Mouse (Mus musculus): ENCODE results near the gene Slc45a1. TPM values are rescaled to one million over a fixed set of nuclear protein-coding genes. Genes with fewer than 3 reads are reported as not detected.
A peak's percentile ranks its signal among the peaks of the same experiment; 100 is the strongest.

Slc45a1 gene
- polyA plus RNA-seq, 1 experiment from 2014 or later = 1.4 TPM

DNA sequence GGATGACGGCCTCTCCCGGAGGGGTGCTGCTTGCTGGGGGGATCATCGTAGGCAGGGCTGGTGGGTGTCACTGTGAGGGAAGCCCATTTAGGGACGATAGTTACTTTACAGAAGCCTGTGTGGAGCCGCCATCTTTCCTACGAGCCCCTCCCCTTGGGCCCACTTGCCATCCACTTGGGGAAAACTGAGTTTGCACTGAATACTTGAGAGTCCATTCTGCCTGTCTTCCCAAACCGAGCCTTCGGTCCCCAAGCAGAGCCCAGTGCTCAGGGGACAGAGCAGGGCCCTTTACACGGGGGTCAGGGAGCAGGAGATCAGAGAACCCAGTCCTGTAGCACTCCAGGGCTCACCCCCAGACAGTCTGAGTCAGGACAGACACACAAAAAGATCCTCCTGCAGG lies 7.7 kb downstream of the Slc45a1 start:
- 84% methylated on average over 9 of the region's 9 CpGs for WGBS
- H3K4me2 ChIP-seq (ENCODE audit: low read length) = no peak overlapping the region

DNA sequence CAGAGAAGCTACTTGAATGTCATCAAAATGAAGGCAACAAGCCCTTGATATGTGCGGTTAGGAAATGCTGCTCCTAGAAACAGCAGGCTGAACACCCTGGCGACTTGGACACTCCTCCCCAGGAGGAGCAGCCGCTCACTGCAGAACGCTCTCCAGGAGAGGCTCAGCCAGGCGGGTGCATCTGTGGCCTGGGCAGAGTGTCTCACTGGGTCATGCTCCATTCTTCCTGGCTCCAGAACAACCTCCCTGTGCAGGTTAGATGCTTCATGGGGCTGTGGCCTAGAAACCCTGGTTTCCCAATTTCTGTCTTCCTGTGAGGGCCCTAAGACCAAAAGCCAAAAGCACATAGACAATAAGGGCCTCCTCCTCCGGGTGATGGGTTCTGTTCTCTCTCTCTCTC lies 15.3 kb downstream of the Slc45a1 start:
- Histone ChIP-seq H3K9me3 (ENCODE audit: control insufficient read depth, low read length) (no peaks in the 10 kb centered on the region), H3K4me2 (ENCODE audit: low read length) (no peak overlapping the region), H3K4me3 (ENCODE audit: low read depth, low read length) (no peak overlapping the region), H3K27ac (ENCODE audit: low read depth) (no peak overlapping the region), H3K9ac (ENCODE audit: low read length) (no peak overlapping the region), H3K27me3 (replicated peaks; ENCODE audit: control insufficient read depth, insufficient read depth, low read length) (no peaks in the 10 kb centered on the region), H3K4me1 (replicated peaks; ENCODE audit: control insufficient read depth, insufficient read depth, low read length) (no peaks in the 10 kb centered on the region), H3K36me3 (ENCODE audit: control insufficient read depth, insufficient read depth, low read length) (no peaks in the 10 kb centered on the region)
- DNase-seq (ENCODE audit: low spot score) = no peak
- ATAC-seq (replicated peaks; ENCODE audit: low FRiP score, low TSS enrichment, low read depth) = no peak
- WGBS = 72% methylated on average over 6 of the region's 6 CpGs

More for the DNA sequence above, 7.7 kb downstream of the Slc45a1 start:
- no peak overlapping the region for H3K27ac ChIP-seq (ENCODE audit: low read depth)
- H3K36me3 ChIP-seq (ENCODE audit: control insufficient read depth, insufficient read depth, low read length) = no peaks in the 10 kb centered on the region
- DNase-seq (ENCODE audit: low spot score) = no peak
- no peaks in the 10 kb centered on the region for H3K9me3 ChIP-seq (ENCODE audit: control insufficient read depth, low read length)
- no peaks in the 10 kb centered on the region for H3K4me1 ChIP-seq (replicated peaks; ENCODE audit: control insufficient read depth, insufficient read depth, low read length)
- H3K4me3 ChIP-seq (ENCODE audit: low read depth, low read length) = no peak overlapping the region
- no peak overlapping the region for H3K9ac ChIP-seq (ENCODE audit: low read length)
- no peaks in the 10 kb centered on the region for H3K27me3 ChIP-seq (replicated peaks; ENCODE audit: control insufficient read depth, insufficient read depth, low read length)
- no peak for ATAC-seq (replicated peaks; ENCODE audit: low FRiP score, low TSS enrichment, low read depth)

DNA sequence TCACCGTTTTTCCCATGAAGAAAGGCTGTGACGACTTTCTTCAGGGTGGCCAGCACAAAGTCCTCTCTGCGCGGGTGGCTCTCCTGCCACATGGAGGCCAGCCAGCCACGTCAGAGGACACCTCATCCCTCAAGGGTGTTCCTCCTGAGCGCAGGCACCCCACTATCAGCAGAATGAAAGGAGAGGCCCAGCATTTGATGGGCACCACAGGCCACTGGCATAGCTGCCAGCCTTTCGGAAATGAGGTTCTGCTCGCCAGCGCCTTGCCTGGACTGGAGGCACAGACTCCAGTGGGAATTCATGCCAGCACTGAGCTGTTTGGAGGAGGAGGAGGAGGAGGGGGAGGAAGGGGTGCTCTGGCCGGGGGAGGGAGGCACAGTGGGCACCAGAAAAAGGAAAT lies 16.4 kb downstream of the Slc45a1 start:
- no peak overlapping the region for H3K9ac ChIP-seq (ENCODE audit: low read length)
- no peak overlapping the region for H3K4me3 ChIP-seq (ENCODE audit: low read depth, low read length)
- WGBS = 86% methylated on average over 10 of the region's 10 CpGs
- no peak overlapping the region for H3K4me2 ChIP-seq (ENCODE audit: low read length)
- H3K9me3 ChIP-seq (ENCODE audit: control insufficient read depth, low read length) = no peaks in the 10 kb centered on the region
- DNase-seq (ENCODE audit: low spot score) (no peak), ATAC-seq (replicated peaks; ENCODE audit: low FRiP score, low TSS enrichment, low read depth) (no peak)
- no peaks in the 10 kb centered on the region for H3K4me1 ChIP-seq (replicated peaks; ENCODE audit: control insufficient read depth, insufficient read depth, low read length)
- no peak overlapping the region for H3K27ac ChIP-seq (ENCODE audit: low read depth)
- H3K36me3 ChIP-seq (ENCODE audit: control insufficient read depth, insufficient read depth, low read length) = no peaks in the 10 kb centered on the region
- no peaks in the 10 kb centered on the region for H3K27me3 ChIP-seq (replicated peaks; ENCODE audit: control insufficient read depth, insufficient read depth, low read length)

DNA sequence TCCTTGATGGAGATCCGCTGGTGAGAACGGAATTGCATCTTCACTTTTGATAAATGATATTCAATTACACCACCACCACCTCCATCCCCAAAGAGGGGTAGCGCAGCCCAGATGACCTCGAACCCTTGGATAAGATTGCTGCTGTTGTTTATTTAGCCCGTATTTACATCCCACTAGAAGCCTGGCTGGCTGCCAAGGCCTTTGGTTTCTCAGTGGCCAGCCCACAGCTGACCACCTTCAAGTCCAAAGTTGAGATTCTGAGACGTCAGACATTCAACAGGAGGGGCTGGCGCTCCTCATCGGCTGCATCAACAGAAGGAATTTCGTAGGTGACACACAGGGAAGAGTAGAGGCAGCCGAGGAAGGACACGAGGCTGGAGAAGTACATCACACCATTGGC lies 22.7 kb downstream of the Slc45a1 start:
- 62% methylated on average over 11 of the region's 11 CpGs for WGBS
- H3K27ac ChIP-seq (ENCODE audit: low read depth) = no peak overlapping the region
- no peak overlapping the region for H3K4me3 ChIP-seq (ENCODE audit: low read depth, low read length)
- H3K4me1 ChIP-seq (replicated peaks; ENCODE audit: control insufficient read depth, insufficient read depth, low read length) = no peaks in the 10 kb centered on the region
- no peak overlapping the region for H3K4me2 ChIP-seq (ENCODE audit: low read length)
- ATAC-seq (replicated peaks; ENCODE audit: low FRiP score, low TSS enrichment, low read depth) = no peak
- H3K9ac ChIP-seq (ENCODE audit: low read length) = no peak overlapping the region
- H3K9me3 ChIP-seq (ENCODE audit: control insufficient read depth, low read length) = no peaks in the 10 kb centered on the region
- H3K27me3 ChIP-seq (replicated peaks; ENCODE audit: control insufficient read depth, insufficient read depth, low read length) = no peaks in the 10 kb centered on the region
- H3K36me3 ChIP-seq (ENCODE audit: control insufficient read depth, insufficient read depth, low read length) = no peaks in the 10 kb centered on the region
- DNase-seq (ENCODE audit: low spot score) = no peak

DNA sequence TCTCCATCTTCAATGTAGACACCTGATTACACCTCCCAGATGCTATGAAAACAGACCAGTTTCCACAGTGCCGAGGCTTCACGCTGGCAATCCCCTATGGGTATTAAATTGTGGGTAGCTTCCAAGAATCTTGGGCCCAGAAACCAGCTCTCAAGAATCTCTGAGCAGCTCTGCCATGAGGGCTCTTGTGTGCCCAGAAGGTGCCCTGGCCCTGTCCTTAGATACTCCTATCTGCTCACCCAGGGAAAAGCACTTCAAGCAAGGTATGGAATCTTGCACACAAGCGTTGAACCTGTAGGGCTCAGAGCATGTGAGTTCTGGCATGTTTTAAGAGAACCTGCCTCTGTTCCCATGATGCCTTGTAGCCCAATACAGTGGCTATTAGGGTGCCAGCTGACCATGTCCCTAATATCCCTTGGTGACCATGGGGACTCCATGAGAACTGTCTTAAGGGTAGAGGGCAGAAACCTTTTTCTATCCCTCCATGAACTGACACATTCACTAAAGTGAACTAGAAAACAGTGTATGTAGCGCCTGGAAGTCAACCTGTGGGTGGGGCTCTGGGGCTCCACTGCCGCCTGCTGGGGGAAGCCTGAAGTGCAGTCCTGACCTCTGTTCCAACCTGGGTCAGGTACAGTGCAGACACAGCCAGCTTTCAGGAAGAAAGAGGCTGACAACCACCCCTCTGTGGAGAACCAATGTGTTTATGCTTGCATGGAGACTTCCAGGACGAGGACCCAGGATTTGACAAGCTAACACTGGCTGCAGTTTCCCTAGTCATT lies 25.8 kb downstream of the Slc45a1 start:
- Histone ChIP-seq H3K27ac (ENCODE audit: low read depth) (no peak overlapping the region), H3K27me3 (replicated peaks; ENCODE audit: control insufficient read depth, insufficient read depth, low read length) (no peaks in the 10 kb centered on the region), H3K4me2 (ENCODE audit: low read length) (no peak overlapping the region), H3K4me3 (ENCODE audit: low read depth, low read length) (no peak overlapping the region), H3K36me3 (ENCODE audit: control insufficient read depth, insufficient read depth, low read length) (peaks cover 15% of the 10 kb centered on the region), H3K9me3 (ENCODE audit: control insufficient read depth, low read length) (no peaks in the 10 kb centered on the region), H3K4me1 (replicated peaks; ENCODE audit: control insufficient read depth, insufficient read depth, low read length) (no peaks in the 10 kb centered on the region), H3K9ac (ENCODE audit: low read length) (no peak overlapping the region)
- DNase-seq (ENCODE audit: low spot score) = peak; percentile 88
- 49% methylated on average over 6 of the region's 6 CpGs for WGBS
- no peak for ATAC-seq (replicated peaks; ENCODE audit: low FRiP score, low TSS enrichment, low read depth)

DNA sequence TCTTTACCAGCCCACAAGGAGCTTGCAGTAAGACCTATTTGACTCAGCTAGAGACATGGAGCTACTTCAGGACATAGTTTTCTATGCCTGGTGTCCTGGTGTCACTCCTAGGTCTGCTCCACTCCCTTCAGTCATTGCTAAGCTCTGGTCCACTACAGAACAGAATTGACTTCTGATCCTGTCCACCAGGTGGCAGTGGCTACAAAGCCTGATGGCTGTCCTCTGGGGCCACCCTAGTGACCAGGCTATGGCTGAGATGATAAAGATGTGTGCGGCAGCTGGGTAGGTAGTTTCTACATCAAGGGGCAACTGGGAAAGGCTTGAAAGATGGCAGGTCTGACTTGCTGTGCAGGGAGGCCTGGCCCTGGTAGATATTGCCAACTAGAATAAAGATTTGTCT lies 26.5 kb downstream of the Slc45a1 start:
- DNase-seq (ENCODE audit: low spot score) = peak; percentile 78
- H3K36me3 ChIP-seq (ENCODE audit: control insufficient read depth, insufficient read depth, low read length) = peaks cover 18% of the 10 kb centered on the region
- no peaks in the 10 kb centered on the region for H3K27me3 ChIP-seq (replicated peaks; ENCODE audit: control insufficient read depth, insufficient read depth, low read length)
- no peaks in the 10 kb centered on the region for H3K9me3 ChIP-seq (ENCODE audit: control insufficient read depth, low read length)
- no peak overlapping the region for H3K9ac ChIP-seq (ENCODE audit: low read length)
- no peak overlapping the region for H3K27ac ChIP-seq (ENCODE audit: low read depth)
- H3K4me2 ChIP-seq (ENCODE audit: low read length) = no peak overlapping the region
- 26% methylated on average over 1 of the region's 1 CpGs for WGBS
- peak; percentile 42 for ATAC-seq (replicated peaks; ENCODE audit: low FRiP score, low TSS enrichment, low read depth)
- no peak overlapping the region for H3K4me3 ChIP-seq (ENCODE audit: low read depth, low read length)
- no peaks in the 10 kb centered on the region for H3K4me1 ChIP-seq (replicated peaks; ENCODE audit: control insufficient read depth, insufficient read depth, low read length)

DNA sequence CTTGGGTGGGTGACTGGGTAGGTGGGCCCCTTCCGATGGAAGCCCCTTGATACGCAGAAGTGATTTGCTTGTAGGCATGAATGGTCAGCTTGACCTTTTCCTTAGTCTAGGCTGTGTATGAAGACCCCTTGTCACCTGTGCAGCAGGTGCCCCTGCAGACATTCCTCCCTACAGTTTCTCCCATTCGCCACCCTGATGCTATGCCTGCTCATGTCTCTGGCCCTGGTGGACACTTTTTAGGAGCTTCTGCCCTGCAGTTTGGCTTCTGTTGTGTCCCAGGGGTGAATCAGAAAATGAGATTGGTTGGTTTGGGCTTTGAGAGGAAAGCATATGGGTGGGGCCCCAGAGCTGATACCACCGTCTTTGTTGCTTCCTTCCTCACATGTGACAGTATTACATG lies 27.0 kb downstream of the Slc45a1 start:
- ATAC-seq (replicated peaks; ENCODE audit: low FRiP score, low TSS enrichment, low read depth) (no peak), DNase-seq (ENCODE audit: low spot score) (no peak)
- H3K36me3 ChIP-seq (ENCODE audit: control insufficient read depth, insufficient read depth, low read length) = peaks cover 23% of the 10 kb centered on the region
- H3K27me3 ChIP-seq (replicated peaks; ENCODE audit: control insufficient read depth, insufficient read depth, low read length) = no peaks in the 10 kb centered on the region
- no peak overlapping the region for H3K4me3 ChIP-seq (ENCODE audit: low read depth, low read length)
- H3K4me1 ChIP-seq (replicated peaks; ENCODE audit: control insufficient read depth, insufficient read depth, low read length) = no peaks in the 10 kb centered on the region
- H3K9ac ChIP-seq (ENCODE audit: low read length) = no peak overlapping the region
- WGBS = 73% methylated on average over 4 of the region's 4 CpGs
- no peaks in the 10 kb centered on the region for H3K9me3 ChIP-seq (ENCODE audit: control insufficient read depth, low read length)
- H3K4me2 ChIP-seq (ENCODE audit: low read length) = no peak overlapping the region
- H3K27ac ChIP-seq (ENCODE audit: low read depth) = no peak overlapping the region

DNA sequence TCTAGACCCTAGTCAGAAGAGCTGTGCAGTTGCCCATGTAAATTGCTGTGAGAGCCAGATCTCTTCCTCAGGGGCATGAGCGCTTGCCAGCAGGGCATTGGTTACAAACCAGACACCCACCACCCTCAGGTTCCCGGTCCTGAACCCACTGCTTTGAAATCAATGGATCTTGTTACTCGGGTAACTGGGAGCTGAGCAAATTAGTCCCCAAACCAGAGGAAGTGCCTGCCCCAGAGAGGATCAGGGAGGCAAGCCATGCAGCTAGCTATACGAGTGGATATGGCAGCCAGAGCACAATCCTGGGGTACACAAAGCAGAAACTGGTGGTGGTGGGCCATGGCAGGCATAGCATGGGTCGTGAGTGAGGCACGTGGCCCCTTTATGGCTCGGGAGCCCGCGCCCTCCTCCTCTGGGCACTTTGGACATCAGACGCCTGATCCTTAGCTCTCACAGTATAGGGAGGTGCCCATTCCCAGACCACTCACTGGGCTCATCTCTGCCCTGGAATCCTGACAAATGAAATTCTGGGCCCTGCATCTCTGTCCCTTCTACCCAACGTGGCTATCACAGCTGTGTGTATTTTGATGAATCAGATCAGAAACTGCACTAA lies 27.7 kb downstream of the Slc45a1 start:
- H3K36me3 ChIP-seq (ENCODE audit: control insufficient read depth, insufficient read depth, low read length) = peaks cover 29% of the 10 kb centered on the region
- ATAC-seq (replicated peaks; ENCODE audit: low FRiP score, low TSS enrichment, low read depth) (no peak; the same call in 1 of the 2 replicates), DNase-seq (ENCODE audit: low spot score) (no peak)
- no peaks in the 10 kb centered on the region for H3K9me3 ChIP-seq (ENCODE audit: control insufficient read depth, low read length)
- no peak overlapping the region for H3K27ac ChIP-seq (ENCODE audit: low read depth)
- no peaks in the 10 kb centered on the region for H3K4me1 ChIP-seq (replicated peaks; ENCODE audit: control insufficient read depth, insufficient read depth, low read length)
- no peak overlapping the region for H3K4me3 ChIP-seq (ENCODE audit: low read depth, low read length)
- H3K27me3 ChIP-seq (replicated peaks; ENCODE audit: control insufficient read depth, insufficient read depth, low read length) = no peaks in the 10 kb centered on the region
- no peak overlapping the region for H3K9ac ChIP-seq (ENCODE audit: low read length)
- WGBS = 64% methylated on average over 11 of the region's 11 CpGs
- no peak overlapping the region for H3K4me2 ChIP-seq (ENCODE audit: low read length)

DNA sequence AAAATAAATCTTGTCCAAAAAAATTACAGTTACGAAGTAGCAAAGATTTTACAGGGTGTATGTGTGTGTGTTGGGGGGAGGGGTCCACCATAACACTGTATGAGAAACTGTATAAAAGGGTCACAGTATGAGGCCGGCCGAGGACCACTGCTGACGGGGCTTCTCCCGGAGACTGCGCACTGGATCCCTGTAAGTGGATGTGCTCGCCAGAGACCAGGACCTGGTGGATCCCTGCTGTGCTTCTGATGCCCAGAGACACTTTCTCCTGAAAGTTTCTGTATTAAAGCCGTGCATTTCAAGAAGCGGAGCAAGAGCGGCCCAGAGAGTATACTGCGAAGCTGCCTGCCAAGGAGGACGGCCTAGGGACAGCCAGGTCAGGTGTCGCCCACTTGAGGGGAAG lies 29.3 kb downstream of the Slc45a1 start:
- ATAC-seq (replicated peaks; ENCODE audit: low FRiP score, low TSS enrichment, low read depth) = no peak
- peaks cover 46% of the 10 kb centered on the region for H3K36me3 ChIP-seq (ENCODE audit: control insufficient read depth, insufficient read depth, low read length)
- WGBS = 95% methylated on average over 13 of the region's 13 CpGs

More for the DNA sequence above, 29.3 kb downstream of the Slc45a1 start:
- Histone ChIP-seq H3K4me1 (replicated peaks; ENCODE audit: control insufficient read depth, insufficient read depth, low read length) (no peaks in the 10 kb centered on the region), H3K27ac (ENCODE audit: low read depth) (no peak overlapping the region), H3K27me3 (replicated peaks; ENCODE audit: control insufficient read depth, insufficient read depth, low read length) (no peaks in the 10 kb centered on the region), H3K4me2 (ENCODE audit: low read length) (no peak overlapping the region), H3K4me3 (ENCODE audit: low read depth, low read length) (no peak overlapping the region), H3K9me3 (ENCODE audit: control insufficient read depth, low read length) (no peaks in the 10 kb centered on the region), H3K9ac (ENCODE audit: low read length) (no peak overlapping the region)
- no peak for DNase-seq (ENCODE audit: low spot score)

All from intestine, embryonic 14.5 days (tissue).